Mouse (Mus musculus): ENCODE measurements around the gene Spock1.
A peak's percentile ranks its signal among the peaks of the same experiment; 100 is the strongest.

The Spock1 gene

GRCm38 (mm10) chr13:57654362-57654761, 253.8 kb downstream of the Spock1 start:
- DNase-seq (ENCODE audit: low spot score): no peak

- no peak for DNase-seq (ENCODE audit: low spot score)
Observed at GRCm38 (mm10) chr13:57651236-57651635, 256.9 kb downstream of the Spock1 start.

DNA sequence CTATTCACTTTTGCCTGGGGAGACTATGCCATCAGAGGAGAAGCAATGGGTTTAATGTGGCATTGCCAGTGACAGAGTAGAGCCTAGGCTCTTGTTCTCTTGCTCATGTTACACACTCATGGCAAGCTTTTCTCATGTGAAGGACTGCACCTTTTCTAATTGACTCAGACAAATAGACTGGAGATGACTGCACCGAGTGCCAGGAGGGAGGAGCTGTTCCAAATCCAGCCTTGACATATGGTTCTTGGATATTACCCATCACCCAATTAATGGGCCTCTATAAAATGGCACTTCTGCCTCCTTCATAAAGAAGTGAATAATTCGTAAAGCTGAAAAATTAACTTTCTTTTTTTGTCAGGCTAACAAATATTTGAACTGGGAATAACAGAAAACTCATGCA, 259.3 kb downstream of the Spock1 start:
- DNase-seq (ENCODE audit: low spot score): no peak

DNA sequence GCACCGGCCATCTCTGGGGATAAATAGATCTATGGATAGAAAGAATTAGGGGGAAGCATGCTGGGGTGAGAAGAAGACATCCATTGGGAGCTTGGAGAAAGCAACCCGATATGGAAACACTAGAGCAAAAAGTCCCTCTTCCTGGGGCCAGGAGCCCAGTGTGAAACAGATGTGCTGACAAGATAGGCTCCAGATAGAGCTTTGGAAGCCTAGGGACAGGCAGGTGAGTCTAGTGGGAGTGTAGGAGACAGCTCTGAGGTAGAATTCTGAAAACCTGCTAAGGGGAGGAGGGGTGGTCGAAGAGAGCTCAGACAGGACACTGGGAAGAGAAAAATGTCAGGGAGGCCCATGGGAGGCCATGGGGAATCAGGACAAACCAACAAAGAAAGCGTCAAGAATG, 260.7 kb downstream of the Spock1 start:
- no peak for DNase-seq (ENCODE audit: low spot score)

DNA sequence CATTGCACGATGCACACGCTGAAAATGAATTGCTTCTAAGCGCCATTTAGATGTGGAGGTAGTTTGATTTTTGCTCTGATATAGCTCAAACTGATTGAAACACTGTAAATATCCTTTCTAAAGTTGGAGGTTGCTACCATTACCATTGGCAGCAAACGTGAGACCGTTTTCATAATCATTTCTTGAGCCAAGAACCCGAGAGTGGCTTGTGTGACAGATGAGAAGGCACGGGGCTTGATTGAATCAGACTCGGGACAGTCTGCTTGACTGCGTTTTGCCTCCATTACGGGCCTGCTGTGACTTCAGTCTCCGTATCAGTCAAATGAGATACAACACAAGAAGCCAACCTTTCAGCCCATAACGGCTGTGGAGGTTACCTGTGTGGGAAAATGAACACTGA, 265.1 kb downstream of the Spock1 start:
- no peak for DNase-seq (ENCODE audit: low spot score)

DNA sequence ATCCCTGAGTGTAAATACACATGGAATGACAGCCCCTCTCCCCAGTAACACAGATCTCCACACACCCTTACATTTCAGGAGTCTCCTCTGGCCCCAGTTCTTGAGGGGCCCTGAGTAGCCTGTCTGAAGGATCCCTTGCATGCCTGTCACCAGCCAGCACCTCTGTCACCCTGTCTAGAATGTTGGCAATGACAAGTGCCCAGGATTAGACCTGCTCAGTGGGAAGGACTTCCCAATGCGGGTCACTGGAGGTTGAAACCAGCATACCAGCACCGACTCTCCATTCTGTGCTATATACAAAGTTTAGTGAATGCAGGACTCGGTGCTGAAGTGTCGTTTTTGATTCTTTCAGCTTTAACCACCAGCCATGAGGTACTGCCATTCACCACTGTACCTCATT, 266.5 kb downstream of the Spock1 start:
- peak; percentile 1 for DNase-seq (ENCODE audit: low spot score)

DNA sequence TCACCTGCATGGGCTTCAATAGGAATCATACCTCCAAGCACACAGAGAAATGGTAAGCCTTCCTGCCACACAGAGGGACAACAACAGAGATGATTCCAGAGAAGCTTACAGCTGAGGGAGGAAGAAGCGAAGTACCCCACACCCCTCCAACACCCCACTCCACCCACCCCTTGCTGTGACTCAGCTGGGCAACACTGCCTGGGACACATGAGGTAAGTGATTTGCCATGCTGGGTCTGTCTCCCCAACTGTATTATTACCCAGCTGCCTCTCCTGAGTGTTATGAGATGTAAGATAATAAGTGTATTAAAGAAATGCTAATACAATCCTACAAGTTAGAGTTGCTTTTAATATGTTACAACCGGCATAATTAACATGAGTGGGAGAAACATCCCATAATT, 267.2 kb downstream of the Spock1 start:
- no peak for DNase-seq (ENCODE audit: low spot score)

DNA sequence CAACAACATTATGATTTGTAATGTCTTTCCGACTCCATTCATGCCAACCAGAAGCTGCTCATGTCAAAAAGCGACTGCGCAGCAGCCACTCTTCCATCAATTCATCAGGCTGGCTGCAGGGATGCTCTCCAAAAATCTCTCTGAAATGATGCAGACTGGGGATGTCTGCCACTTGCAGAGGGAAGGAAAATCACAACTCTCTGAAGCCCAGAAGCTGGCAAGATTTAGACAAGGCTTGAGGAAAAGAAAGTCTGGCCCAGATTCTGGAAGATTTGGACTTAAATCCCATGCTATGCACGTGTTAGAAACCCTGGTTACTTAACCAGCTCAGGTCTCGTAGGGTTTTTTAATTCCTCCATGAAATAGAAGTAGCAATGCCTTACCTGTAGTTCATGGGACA, 269.3 kb downstream of the Spock1 start:
- no peak for DNase-seq (ENCODE audit: low spot score)

GRCm38 (mm10) chr13:57637606-57638132, 270.5 kb downstream of the Spock1 start:
- no peak for DNase-seq (ENCODE audit: low spot score)

GRCm38 (mm10) chr13:57637080-57637572, 271.0 kb downstream of the Spock1 start:
- no peak for DNase-seq (ENCODE audit: low spot score)

- DNase-seq (ENCODE audit: low spot score): no peak
Observed at GRCm38 (mm10) chr13:57636196-57637015, 271.7 kb downstream of the Spock1 start.

GRCm38 (mm10) chr13:57630532-57630931, 277.6 kb downstream of the Spock1 start:
- DNase-seq (ENCODE audit: low spot score): no peak

DNA sequence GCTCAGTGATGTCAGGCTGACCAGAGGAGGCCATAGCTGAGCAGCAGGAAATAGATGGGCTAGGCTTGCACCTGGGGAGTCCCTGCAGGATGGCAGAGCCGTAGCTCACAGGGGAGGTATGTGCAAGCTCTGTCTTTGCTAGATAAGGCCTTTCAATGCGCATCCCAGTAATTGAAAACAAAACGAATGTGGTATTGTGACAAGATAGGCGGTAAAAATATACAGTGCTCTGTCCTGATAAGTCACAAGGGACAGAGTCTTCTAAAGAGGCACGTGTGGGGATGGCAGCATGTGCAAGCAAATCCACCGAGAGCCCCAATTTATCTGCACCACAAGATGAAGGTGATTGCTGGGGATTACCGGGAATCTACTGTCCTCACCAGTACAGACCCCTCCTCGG, 279.9 kb downstream of the Spock1 start:
- DNase-seq (ENCODE audit: low spot score): no peak

DNA sequence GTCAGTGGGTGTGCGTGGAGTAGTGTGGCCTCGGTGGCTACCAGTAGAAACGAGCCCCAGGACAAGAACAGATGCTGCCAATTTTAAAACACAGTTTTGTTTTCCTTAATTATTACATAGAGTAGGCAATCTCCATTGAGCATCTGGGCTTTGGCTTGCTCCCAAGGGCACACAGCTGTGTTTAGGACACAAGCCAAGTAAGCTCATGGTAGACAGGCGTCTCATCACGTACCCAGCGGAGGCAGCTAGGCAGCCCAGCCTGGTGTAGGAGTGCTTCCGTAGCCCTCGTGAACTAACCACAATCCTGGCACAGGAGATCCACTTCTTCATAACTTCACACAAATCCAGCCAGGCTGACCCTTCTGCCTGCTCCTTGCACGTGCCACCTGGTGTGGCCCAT, 281.7 kb downstream of the Spock1 start:
- no peak for DNase-seq (ENCODE audit: low spot score)

GRCm38 (mm10) chr13:57623909-57624481, 284.1 kb downstream of the Spock1 start:
- DNase-seq (ENCODE audit: low spot score): no peak

- DNase-seq (ENCODE audit: low spot score): no peak
Observed at GRCm38 (mm10) chr13:57619079-57619768, 288.9 kb downstream of the Spock1 start.

GRCm38 (mm10) chr13:57611326-57612171, 296.6 kb downstream of the Spock1 start:
- no peak for DNase-seq (ENCODE audit: low spot score)

GRCm38 (mm10) chr13:57609946-57610345, 298.2 kb downstream of the Spock1 start:
- no peak for DNase-seq (ENCODE audit: low spot score)

DNA sequence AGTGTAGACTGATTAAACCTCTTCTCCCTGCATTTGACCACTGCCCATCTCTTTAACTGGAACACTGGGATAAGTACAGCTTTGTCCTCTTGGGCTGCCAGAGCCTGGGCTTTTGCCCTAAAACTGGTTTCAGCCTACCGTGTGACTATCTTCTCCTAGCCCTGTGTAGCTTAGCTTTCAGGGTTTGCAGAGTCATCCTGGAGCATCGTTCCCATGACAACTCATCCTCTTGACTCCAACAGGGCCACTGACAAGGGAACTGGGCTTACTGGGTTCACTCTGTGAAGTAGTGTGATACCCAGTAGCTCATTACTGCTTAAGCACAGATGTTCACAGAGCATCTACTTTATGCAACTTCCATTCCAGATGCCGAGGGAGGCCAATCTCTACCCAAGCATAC, 303.7 kb downstream of the Spock1 start:
- DNase-seq (ENCODE audit: low spot score): no peak

- DNase-seq (ENCODE audit: low spot score): no peak
Observed at GRCm38 (mm10) chr13:57603226-57603625, 304.9 kb downstream of the Spock1 start.

- DNase-seq (ENCODE audit: low spot score): no peak
Observed at GRCm38 (mm10) chr13:57595761-57596051, 312.4 kb downstream of the Spock1 start.
